Mouse (Mus musculus) regulatory T cell (primary cell): ENCODE measurements at regions not wholly inside any gene's neighbourhood (a gene's known extent, or its start where the extent isn't known, plus 50 kb on each side); places are given as distances from the start of the nearest gene placed in this dataset.

Source experiments
- in situ Hi-C: fragments of 300-600 bp; cut with MboI, MseI; formaldehyde crosslinking; loops from one replicate; pipeline ENCODE4 v1.15.1; 2025; ENCODE audit warnings: high pct_unique_total_duplicates

- in situ Hi-C loops: loop anchor here (10.0 kb wide), 1 partner anchor 1480 kb away; no protein-coding TSS in a partner anchor
Measured at GRCm38 (mm10) chr7:51434865-51435264, 76.0 kb upstream of the Ano5 start.

- in situ Hi-C loops: no loop called here
Measured at GRCm38 (mm10) chr7:51454989-51455692, 55.7 kb upstream of the Ano5 start.

- in situ Hi-C loops: no loop called here
Measured at GRCm38 (mm10) chr7:51458757-51459156, 52.1 kb upstream of the Ano5 start.
